Mouse (Mus musculus): ENCODE results near the gene Rab24. TPM values are rescaled to one million over a fixed set of nuclear protein-coding genes. Genes with fewer than 3 reads are reported as not detected.

Gene Rab24
- total RNA-seq (2014; rRNA removed), result 67.3 and 77.4 TPM in 2 replicates
- 92.3 and 99.4 TPM in 2 replicates for polyA plus RNA-seq (2015; fragmentation: Nextera tagmentation; extraction: Ambion mirVana)

DNA sequence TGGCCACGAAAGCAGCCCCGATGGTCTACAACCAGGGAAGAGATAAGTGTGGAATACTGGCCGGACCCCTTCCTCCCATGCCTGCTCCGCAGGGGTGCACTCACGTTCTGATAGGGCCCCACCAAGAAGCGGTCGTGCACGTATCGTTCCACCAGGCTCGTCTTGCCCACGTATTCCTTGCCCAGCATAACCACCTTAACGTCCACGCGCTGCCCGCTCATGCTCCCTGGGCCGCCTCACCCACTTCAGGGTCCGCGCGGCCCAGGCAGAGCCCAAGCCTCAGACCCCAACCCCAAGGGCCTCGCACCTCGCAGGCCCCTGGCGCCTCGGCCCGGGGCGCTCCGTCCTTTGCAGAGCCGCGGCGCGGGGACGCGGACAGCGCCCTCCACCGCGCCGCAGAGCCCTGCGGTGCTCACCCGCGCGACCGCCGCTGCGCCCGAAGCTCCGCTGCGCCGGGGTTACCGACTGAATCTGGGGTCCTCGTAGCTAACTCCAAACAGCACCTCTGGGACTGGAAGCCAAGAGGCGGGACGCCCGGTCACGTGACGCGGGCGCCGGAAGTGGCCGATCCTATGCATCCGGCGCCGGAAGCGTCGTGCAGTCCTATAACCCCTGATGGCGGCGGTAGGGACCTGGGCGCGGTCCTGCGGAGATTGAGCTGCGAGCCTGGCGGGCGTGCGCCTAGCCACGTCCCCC, at the start of gene Rab24:
Gene Rab24 (minus strand): TSS at position 513 of the 696 bp plus-strand sequence.
- peak within 1 kb of the TSS; percentile 88 for H3K9ac ChIP-seq
- peak within 1 kb of the TSS; percentile 90 for H3K4me2 ChIP-seq (ENCODE audit: low read depth)
- H3K9me3 ChIP-seq (ENCODE audit: low read length), result no peaks in the 10 kb centered on the region
- H3K27me3 ChIP-seq (ENCODE audit: insufficient read depth, low read length), result no peaks in the 10 kb centered on the region
- peak; percentile 95 for DNase-seq
- H3K27ac ChIP-seq (ENCODE audit: low read depth, low read length), result peak within 1 kb of the TSS; percentile 73
- WGBS, result 2% methylated on average over 71 of the region's 73 CpGs
- peaks cover 12% of the 10 kb centered on the region; the same call in 1 of the 2 replicates for H3K4me1 ChIP-seq (ENCODE audit: insufficient read depth)
- peak within 1 kb of the TSS; percentile 88 for H3K4me3 ChIP-seq (ENCODE audit: low read depth, low read length)
- H3K36me3 ChIP-seq (ENCODE audit: insufficient read depth), result peaks cover 40% of the 10 kb centered on the region
- ATAC-seq, result peak; percentile 97
- TF ChIP-seq CTCF (IDR thresholded peaks at IDR 0.05; ENCODE audit: low read depth), result no peak

DNA sequence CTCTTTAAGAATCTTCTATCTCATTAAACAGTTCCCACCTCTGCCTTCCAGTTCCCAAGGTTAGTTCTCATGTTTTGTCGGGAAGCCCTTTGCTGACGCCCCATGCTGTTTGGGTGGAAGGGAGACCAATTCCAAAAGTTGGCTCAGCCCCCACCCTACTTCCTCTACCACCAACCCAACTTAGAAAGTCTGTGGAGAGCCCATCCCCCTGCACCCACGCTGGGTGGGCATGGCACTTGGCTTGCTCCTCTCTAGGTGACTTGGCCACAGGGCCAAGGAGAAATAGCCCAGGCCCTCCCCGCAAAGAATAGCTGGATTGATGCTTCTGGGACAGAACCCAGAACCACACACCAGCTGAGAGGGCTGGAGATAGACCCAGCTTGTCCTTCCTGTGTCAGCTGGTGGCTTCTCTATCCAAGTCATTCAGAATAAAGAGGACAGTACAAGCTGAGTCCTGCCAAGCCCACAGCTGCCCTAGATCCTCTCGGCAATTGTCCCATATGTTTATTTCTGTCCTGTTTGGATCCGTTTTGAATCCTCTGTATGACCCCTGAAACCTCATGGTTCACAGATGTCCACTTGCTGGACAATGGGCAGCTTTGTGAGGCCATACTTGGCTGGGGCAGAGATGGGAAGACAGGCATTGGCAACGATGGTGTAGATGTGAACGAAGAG, 49.4 kb upstream of the Rab24 start:
- H3K4me1 ChIP-seq (ENCODE audit: insufficient read depth), result no peaks in the 10 kb centered on the region
- no peaks in the 10 kb centered on the region for H3K9me3 ChIP-seq (ENCODE audit: low read length)
- WGBS, result 70% methylated on average over 8 of the region's 8 CpGs
- DNase-seq (no peak), ATAC-seq (no peak)
- no peaks in the 10 kb centered on the region for H3K36me3 ChIP-seq (ENCODE audit: insufficient read depth)
- no peak overlapping the region for H3K9ac ChIP-seq
- no peak overlapping the region for H3K4me3 ChIP-seq (ENCODE audit: low read depth, low read length)
- no peak overlapping the region for H3K4me2 ChIP-seq (ENCODE audit: low read depth)
- no peak for TF ChIP-seq CTCF (IDR thresholded peaks at IDR 0.05; ENCODE audit: low read depth)
- no peak overlapping the region for H3K27ac ChIP-seq (ENCODE audit: low read depth, low read length)
- H3K27me3 ChIP-seq (ENCODE audit: insufficient read depth, low read length), result peaks cover 7% of the 10 kb centered on the region; the same call in 1 of the 2 replicates

DNA sequence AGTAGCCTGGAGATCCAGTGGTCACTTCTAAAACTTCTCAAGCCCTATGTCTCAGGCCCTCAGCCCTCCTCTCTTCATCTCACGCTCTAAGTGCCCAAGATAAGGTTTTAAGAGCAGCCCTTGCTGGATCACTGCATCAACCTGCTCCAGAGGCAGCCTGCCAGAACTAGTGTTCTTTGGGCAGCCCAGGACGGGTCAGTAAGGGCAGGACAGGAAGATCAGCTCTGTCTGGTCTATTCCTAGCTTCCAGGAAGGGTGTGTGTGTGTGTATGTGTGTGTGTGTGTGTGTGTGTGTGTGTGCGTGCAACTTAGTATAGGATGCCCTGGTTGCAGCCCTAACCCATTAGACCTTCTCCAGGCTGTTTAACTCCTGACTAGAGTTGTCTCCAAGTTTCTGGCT, 48.5 kb upstream of the Rab24 start:
- H3K4me1 ChIP-seq (ENCODE audit: insufficient read depth), result no peaks in the 10 kb centered on the region
- no peak overlapping the region for H3K4me3 ChIP-seq (ENCODE audit: low read depth, low read length)
- H3K4me2 ChIP-seq (ENCODE audit: low read depth), result peak overlapping the region; percentile 27; the same call in 1 of the 2 replicates
- whole genome bisulfite sequencing, result 70% methylated on average over 3 of the region's 3 CpGs
- no peaks in the 10 kb centered on the region for H3K36me3 ChIP-seq (ENCODE audit: insufficient read depth)
- no peaks in the 10 kb centered on the region for H3K9me3 ChIP-seq (ENCODE audit: low read length)
- H3K9ac ChIP-seq, result no peak overlapping the region
- H3K27me3 ChIP-seq (ENCODE audit: insufficient read depth, low read length), result peaks cover 7% of the 10 kb centered on the region; the same call in 1 of the 2 replicates
- no peak overlapping the region for H3K27ac ChIP-seq (ENCODE audit: low read depth, low read length)
- no peak for TF ChIP-seq CTCF (IDR thresholded peaks at IDR 0.05; ENCODE audit: low read depth)
- no peak for DNase-seq
- ATAC-seq, result no peak

DNA sequence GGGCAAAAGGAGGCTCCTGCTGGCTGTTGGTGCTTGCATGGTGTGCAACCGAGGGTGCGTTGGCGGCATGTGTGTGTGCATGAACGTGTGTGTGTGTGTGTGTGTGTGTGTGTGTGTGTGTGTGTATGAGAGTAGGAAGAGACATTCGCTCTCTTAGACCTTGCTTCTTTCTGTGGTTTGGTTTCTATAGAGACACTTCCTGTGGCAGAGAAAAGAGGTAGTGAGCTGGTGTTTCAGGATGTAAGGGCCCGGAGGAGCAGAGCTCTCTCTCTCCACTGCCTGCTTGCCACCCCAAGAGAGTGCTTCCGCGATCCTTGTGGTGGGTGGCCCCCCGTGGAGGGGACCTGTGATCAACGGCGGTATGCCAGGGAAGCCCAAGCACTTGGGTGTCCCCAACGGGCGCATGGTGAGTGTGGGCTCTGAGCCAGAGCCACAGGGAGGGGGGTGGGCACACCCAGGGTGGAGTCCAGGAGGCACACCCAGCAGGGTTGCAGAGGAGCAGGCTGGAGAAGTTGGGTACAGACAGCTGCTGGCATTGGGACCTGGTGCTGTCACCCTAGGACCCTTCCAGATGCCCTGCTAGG, 47.9 kb upstream of the Rab24 start, which contains the start of gene Rgs14:
Gene Rgs14 (plus strand): TSS at position 202 of the 584 bp plus-strand sequence.
- Histone ChIP-seq H3K27me3 (ENCODE audit: insufficient read depth, low read length) (peaks cover 7% of the 10 kb centered on the region; the same call in 1 of the 2 replicates), H3K9ac (no peak within 1 kb of the TSS), H3K36me3 (ENCODE audit: insufficient read depth) (no peaks in the 10 kb centered on the region), H3K4me3 (ENCODE audit: low read depth, low read length) (no peak within 1 kb of the TSS), H3K4me1 (ENCODE audit: insufficient read depth) (no peaks in the 10 kb centered on the region), H3K27ac (ENCODE audit: low read depth, low read length) (no peak within 1 kb of the TSS), H3K4me2 (ENCODE audit: low read depth) (peak within 1 kb of the TSS; percentile 27), H3K9me3 (ENCODE audit: low read length) (no peaks in the 10 kb centered on the region)
- ATAC-seq (0 out of 2 replicates have a peak, but pooled peaks have one; percentile 6), DNase-seq (no peak)
- 62% methylated on average over 13 of the region's 13 CpGs for WGBS
- no peak for TF ChIP-seq CTCF (IDR thresholded peaks at IDR 0.05; ENCODE audit: low read depth)

DNA sequence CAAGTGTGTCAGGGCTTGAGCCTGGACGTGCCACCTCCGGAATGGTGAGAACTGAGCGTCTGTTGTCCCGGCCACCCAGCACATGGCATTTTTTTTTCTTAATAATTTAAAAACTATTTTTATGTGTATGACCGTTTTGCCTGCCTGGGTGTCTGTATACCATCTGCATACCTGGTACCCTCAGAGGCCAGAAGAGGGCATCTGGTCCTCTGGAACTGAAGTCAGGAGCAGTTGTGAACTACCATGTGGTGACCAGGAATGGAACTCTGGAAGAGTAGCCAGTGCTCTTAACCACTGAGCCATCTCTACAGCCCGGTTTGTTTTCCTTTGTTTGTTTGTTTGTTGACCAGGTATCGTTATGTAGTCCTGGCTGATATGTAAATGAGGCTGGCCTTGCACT, 46.7 kb upstream of the Rab24 start:
- no peak for ATAC-seq
- H3K4me3 ChIP-seq (ENCODE audit: low read depth, low read length), result no peak overlapping the region
- WGBS, result 80% methylated on average over 7 of the region's 7 CpGs
- H3K27me3 ChIP-seq (ENCODE audit: insufficient read depth, low read length), result peaks cover 7% of the 10 kb centered on the region; the same call in 1 of the 2 replicates
- no peaks in the 10 kb centered on the region for H3K4me1 ChIP-seq (ENCODE audit: insufficient read depth)
- H3K27ac ChIP-seq (ENCODE audit: low read depth, low read length), result no peak overlapping the region
- no peak for TF ChIP-seq CTCF (IDR thresholded peaks at IDR 0.05; ENCODE audit: low read depth)
- H3K4me2 ChIP-seq (ENCODE audit: low read depth), result no peak overlapping the region
- no peaks in the 10 kb centered on the region for H3K36me3 ChIP-seq (ENCODE audit: insufficient read depth)
- no peak for DNase-seq
- no peaks in the 10 kb centered on the region for H3K9me3 ChIP-seq (ENCODE audit: low read length)
- no peak overlapping the region for H3K9ac ChIP-seq

DNA sequence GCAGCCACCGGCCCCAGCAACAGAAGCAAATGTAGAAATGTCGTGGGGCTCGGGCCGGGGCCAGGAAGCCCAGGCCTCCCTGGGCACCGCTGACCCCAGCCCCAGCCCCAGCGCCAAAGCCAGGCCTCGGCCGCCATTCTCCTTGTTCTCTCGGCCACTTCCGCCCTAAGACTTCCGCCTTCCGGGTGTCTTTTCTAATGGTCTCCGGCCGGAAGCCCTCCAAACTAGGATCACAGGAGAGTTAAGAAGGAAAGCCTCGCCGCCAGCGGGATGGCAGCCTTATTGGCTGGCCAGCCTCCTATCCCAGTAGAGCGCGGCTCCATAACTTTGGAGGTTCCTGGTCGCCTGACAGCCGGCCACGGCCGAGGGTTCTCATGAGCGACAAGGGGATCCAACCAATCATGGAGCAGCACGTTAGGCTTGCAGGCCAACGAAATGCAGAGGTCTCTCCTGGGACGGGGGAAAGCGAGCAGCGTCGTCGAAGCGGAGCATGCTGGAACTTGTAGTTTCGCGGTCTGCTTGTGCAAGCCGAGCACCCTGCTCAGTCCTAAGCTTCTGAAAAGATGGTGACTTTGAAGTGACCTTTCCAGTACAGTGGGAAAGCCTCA, 40.8 kb upstream of the Rab24 start, which contains the start of gene Lman2:
Gene Lman2 (minus strand): TSS at position 331 of the 608 bp plus-strand sequence.
- Histone ChIP-seq H3K4me1 (ENCODE audit: insufficient read depth) (peaks cover 19% of the 10 kb centered on the region), H3K9ac (peak within 1 kb of the TSS; percentile 85), H3K4me3 (ENCODE audit: low read depth, low read length) (peak within 1 kb of the TSS; percentile 99), H3K27me3 (ENCODE audit: insufficient read depth, low read length) (peaks cover 7% of the 10 kb centered on the region; the same call in 1 of the 2 replicates), H3K9me3 (ENCODE audit: low read length) (no peaks in the 10 kb centered on the region), H3K4me2 (ENCODE audit: low read depth) (peak within 1 kb of the TSS; percentile 87), H3K36me3 (ENCODE audit: insufficient read depth) (peaks cover 23% of the 10 kb centered on the region), H3K27ac (ENCODE audit: low read depth, low read length) (peak within 1 kb of the TSS; percentile 90)
- peak; percentile 99 for DNase-seq
- 1% methylated on average over 35 of the region's 35 CpGs for WGBS
- peak; percentile 99 for ATAC-seq
- no peak for TF ChIP-seq CTCF (IDR thresholded peaks at IDR 0.05; ENCODE audit: low read depth)

Measured in forebrain, postnatal 0 days (tissue).